Mouse (Mus musculus) testis, adult 2 months (tissue): ENCODE data around the gene Prg3. TPM values are rescaled to one million over a fixed set of nuclear protein-coding genes. Genes with fewer than 3 reads are reported as not detected.
A peak's percentile ranks its signal among the peaks of the same experiment; 100 is the strongest.

Experiments used
- H3K27ac ChIP-seq: fragments of 200-500 bp; 2 replicates; pipeline ENCODE4 v1.5.1; 2012; ENCODE audit warnings: low read depth, low read length; ENCODE audit not compliant: control insufficient read depth, insufficient read depth
- H3K27me3 ChIP-seq: fragments of 200-500 bp; 2 replicates; pipeline ENCODE4 v1.6.1; 2012; ENCODE audit warnings: mild to moderate bottlenecking, low read length, moderate library complexity; ENCODE audit not compliant: control insufficient read depth, insufficient read depth
- H3K36me3 ChIP-seq: fragments of 200-500 bp; 2 replicates; pipeline ENCODE4 v1.6.1; 2012; ENCODE audit warnings: mild to moderate bottlenecking, low read length; ENCODE audit not compliant: control insufficient read depth, insufficient read depth
- H3K4me1 ChIP-seq: fragments of 200-500 bp; 2 replicates; pipeline ENCODE4 v1.6.1; 2012; ENCODE audit warnings: low read length; ENCODE audit not compliant: control insufficient read depth, insufficient read depth
- H3K4me3 ChIP-seq: fragments of 200-500 bp; 2 replicates; pipeline ENCODE4 v1.5.1; 2012; ENCODE audit warnings: low read depth, mild to moderate bottlenecking, low read length, moderate library complexity, mixed read lengths; ENCODE audit not compliant: control insufficient read depth
- CTCF ChIP-seq: fragments of 200-500 bp; IDR thresholded peaks from 2 replicates; pipeline ENCODE4 v1.5.1; 2012; ENCODE audit warnings: low read depth, mild to moderate bottlenecking, inconsistent platforms, low read length, moderate library complexity; ENCODE audit not compliant: control insufficient read depth, insufficient read depth, insufficient replicate concordance
- POLR2A ChIP-seq: fragments of 200-500 bp; IDR thresholded peaks from 2 replicates; pipeline ENCODE4 v1.6.1; 2012; ENCODE audit warnings: low read depth, mild to moderate bottlenecking, inconsistent platforms, low read length, moderate library complexity; ENCODE audit not compliant: control insufficient read depth
- polyA plus RNA-seq: library from polyadenylated mRNA; depleted of rRNA; stranded (reverse); fragments of >200 nt; gene quantifications from 2 replicates; pipeline ENCODE4 v1.2.3, GENCODE M21; 2012

Gene Prg3
- polyA plus RNA-seq, 1 experiment = not detected

- no peak within 1 kb of the TSS for H3K27ac ChIP-seq
- TF ChIP-seq CTCF (no peak), POLR2A (no peak)
- H3K4me3 ChIP-seq = no peak within 1 kb of the TSS
- H3K27me3 ChIP-seq = no peaks in the 10 kb centered on the region
- no peaks in the 10 kb centered on the region for H3K36me3 ChIP-seq
- no peaks in the 10 kb centered on the region for H3K4me1 ChIP-seq
These were observed 7.8 kb upstream of the Prg3 start, which contains the start of gene Prg2 for GRCm38 (mm10) chr2:84980188-84980587. TSS of gene Prg2 (plus strand) at chr2:84980461.

DNA sequence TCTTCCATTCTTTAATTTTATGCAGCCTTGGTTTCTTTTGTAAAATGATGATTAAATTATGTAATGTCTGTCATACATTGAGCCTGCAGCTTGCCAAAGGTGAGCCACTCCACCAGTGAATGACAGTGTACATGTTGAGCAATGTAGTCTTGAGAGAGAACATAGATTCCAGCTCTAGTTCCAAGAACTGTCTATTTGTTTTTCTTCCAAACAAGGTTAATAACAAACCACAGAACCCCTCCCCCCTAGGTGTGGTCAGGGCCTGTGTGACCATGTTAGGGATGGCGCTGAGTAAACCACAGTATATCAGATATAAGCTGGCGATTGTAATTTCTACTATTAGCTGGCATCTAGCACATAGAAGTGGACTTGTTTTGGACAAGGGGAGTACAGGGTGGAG lies 8.4 kb downstream of the Prg3 start:
- no peaks in the 10 kb centered on the region for H3K4me1 ChIP-seq
- H3K27me3 ChIP-seq = no peaks in the 10 kb centered on the region
- no peaks in the 10 kb centered on the region for H3K36me3 ChIP-seq
- H3K27ac ChIP-seq = no peak overlapping the region
- H3K4me3 ChIP-seq = no peak overlapping the region
- TF ChIP-seq CTCF = no peak
- TF ChIP-seq POLR2A = no peak

DNA sequence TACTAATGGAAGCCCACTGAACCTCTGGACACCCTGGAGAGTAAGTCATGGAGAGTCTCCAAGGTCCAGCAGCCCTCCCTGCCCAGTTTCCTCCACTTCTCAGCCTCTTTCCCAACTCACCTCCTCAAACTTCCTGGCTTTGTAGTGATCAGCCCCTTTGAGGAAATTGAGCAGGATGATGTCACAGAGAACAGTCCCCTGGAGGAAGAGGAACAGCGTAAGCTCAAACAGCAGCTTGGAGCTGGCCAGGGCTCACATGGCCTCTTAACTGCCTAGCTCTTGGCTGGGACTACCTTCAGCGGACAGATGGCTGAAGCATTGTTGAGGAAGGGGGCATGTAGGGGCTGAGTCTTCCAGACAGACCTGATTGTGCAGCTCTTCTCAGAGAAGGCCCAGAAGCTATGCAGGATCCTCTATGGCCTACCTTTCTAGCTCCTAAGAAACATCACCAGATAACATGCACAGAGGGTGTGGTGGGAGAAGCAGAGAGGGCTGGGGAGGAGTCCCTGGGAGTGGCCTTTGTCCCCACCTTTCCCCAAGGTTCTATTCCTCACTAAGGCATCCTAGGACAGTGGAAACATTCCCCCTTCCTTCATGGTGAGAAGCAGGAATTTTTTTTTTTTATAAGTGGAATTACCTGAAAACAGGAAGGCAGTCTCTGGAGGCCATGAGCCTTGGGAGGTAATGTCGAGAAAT lies 11.6 kb downstream of the Prg3 start:
- no peaks in the 10 kb centered on the region for H3K27me3 ChIP-seq
- no peaks in the 10 kb centered on the region for H3K36me3 ChIP-seq
- no peak overlapping the region for H3K4me3 ChIP-seq
- no peak overlapping the region for H3K27ac ChIP-seq
- no peaks in the 10 kb centered on the region for H3K4me1 ChIP-seq
- no peak for TF ChIP-seq CTCF

DNA sequence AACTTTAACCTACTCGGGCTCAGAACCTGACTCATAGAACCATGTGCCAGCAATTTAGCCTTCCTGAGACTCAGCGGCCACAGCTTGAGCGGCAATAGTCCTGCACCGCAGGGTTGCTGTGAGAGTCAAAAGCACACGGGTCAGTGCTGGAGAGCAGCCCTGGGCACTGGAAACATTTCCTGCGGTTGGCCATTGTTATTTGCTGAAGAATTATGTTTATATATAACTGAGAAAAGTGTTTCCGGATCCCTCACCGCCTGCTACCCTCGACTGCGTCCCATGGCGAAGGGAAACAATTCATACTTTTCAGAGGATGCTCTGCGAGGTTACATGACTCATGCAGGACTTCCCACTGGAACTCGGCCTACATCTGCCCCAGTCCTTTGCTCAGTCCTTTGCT lies 13.5 kb downstream of the Prg3 start:
- no peak overlapping the region for H3K27ac ChIP-seq

GRCm38 (mm10) chr2:85002575-85002974 lies 14.6 kb downstream of the Prg3 start:
- no peaks in the 10 kb centered on the region for H3K4me1 ChIP-seq
- H3K27ac ChIP-seq = no peak overlapping the region
- H3K27me3 ChIP-seq = no peaks in the 10 kb centered on the region
- no peaks in the 10 kb centered on the region for H3K36me3 ChIP-seq
- no peak overlapping the region for H3K4me3 ChIP-seq
- TF ChIP-seq CTCF (no peak), POLR2A (no peak)

More for the DNA sequence above, 13.5 kb downstream of the Prg3 start:
- TF ChIP-seq POLR2A = no peak
- TF ChIP-seq CTCF = no peak
- no peaks in the 10 kb centered on the region for H3K4me1 ChIP-seq
- H3K4me3 ChIP-seq = no peak overlapping the region
- no peaks in the 10 kb centered on the region for H3K36me3 ChIP-seq
- no peaks in the 10 kb centered on the region for H3K27me3 ChIP-seq

DNA sequence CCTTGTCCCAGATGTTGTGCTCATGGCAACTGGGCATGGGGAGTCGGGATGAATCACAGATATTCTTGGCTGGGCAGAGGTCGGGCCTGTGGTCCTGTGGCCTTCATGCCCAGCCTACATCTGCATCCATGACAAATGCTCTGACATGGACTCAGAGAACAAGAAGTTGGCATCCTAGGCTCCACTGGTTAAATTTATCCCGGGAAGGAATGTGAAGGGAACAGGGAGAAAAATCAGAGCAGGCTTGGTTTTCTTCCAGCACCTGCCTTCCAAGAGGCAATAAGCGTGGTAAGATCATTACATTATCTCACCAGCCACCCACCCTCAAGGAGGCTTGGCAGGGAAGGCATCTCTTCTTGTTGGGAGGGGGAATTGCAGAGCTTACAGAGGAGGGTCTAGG lies 16.3 kb downstream of the Prg3 start:
- no peaks in the 10 kb centered on the region for H3K36me3 ChIP-seq
- H3K27me3 ChIP-seq = no peaks in the 10 kb centered on the region
- no peak overlapping the region for H3K27ac ChIP-seq
- no peaks in the 10 kb centered on the region for H3K4me1 ChIP-seq
- 0 out of 2 replicates have a peak overlapping the region, but pooled peaks have one; percentile 10 for H3K4me3 ChIP-seq
- TF ChIP-seq POLR2A (no peak), CTCF (no peak)

GRCm38 (mm10) chr2:85006600-85006999 lies 18.6 kb downstream of the Prg3 start:
- Histone ChIP-seq H3K4me1 (no peaks in the 10 kb centered on the region), H3K4me3 (no peak overlapping the region), H3K27me3 (no peaks in the 10 kb centered on the region), H3K27ac (no peak overlapping the region), H3K36me3 (no peaks in the 10 kb centered on the region)
- TF ChIP-seq POLR2A = no peak
- TF ChIP-seq CTCF = no peak

DNA sequence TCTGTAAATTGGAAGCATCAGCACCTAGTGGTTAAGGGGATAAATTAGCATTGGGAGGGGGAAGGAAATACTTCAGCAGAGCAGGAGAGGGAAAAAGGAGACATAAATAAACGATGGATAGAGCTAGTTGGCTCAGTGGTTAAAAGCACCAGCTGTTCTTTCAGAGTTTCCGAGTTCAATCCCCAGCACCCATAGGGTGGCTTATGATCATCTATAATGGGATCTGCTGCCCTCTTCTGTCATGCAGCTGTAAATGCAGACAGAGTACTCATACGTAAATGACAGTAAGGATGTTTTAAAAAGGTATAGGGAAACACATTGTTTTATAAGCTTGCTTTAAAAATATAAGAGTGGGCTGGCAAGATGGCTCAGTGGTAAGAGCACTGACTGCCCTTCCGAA lies 19.7 kb downstream of the Prg3 start:
- Histone ChIP-seq H3K27me3 (no peaks in the 10 kb centered on the region), H3K4me1 (no peaks in the 10 kb centered on the region), H3K27ac (no peak overlapping the region), H3K36me3 (no peaks in the 10 kb centered on the region), H3K4me3 (no peak overlapping the region)
- no peak for TF ChIP-seq CTCF
- TF ChIP-seq POLR2A = no peak
